Mouse (Mus musculus) heart, adult 18-20 months (tissue): ENCODE measurements around the gene Pld4. TPM values are rescaled to one million over a fixed set of nuclear protein-coding genes. Genes with fewer than 3 reads are reported as not detected.
A peak's percentile ranks its signal among the peaks of the same experiment; 100 is the strongest.

Experiments used
- DNase-seq, 2 experiments: peaks; one replicate each; pipeline ENCODE4 v3.0.0; 2021 to 2022; ENCODE audit warnings: mixed read lengths in 1 of 2
- total RNA-seq, 2 experiments: library from RNA; stranded (reverse); gene quantifications; 2 replicates each; pipeline ENCODE4 v1.2.3; 2021

Gene Pld4
- total RNA-seq, 2 experiments from 2014 or later: 6.0 to 7.8 TPM

- DNase-seq: no peak
Observed at GRCm38 (mm10) chr12:112737761-112738160, 22.7 kb upstream of the Pld4 start.

- DNase-seq: no peak
Observed at GRCm38 (mm10) chr12:112738281-112739022, 22.0 kb upstream of the Pld4 start.

- DNase-seq: no peak
Observed at GRCm38 (mm10) chr12:112739023-112739568, 21.4 kb upstream of the Pld4 start.

DNA sequence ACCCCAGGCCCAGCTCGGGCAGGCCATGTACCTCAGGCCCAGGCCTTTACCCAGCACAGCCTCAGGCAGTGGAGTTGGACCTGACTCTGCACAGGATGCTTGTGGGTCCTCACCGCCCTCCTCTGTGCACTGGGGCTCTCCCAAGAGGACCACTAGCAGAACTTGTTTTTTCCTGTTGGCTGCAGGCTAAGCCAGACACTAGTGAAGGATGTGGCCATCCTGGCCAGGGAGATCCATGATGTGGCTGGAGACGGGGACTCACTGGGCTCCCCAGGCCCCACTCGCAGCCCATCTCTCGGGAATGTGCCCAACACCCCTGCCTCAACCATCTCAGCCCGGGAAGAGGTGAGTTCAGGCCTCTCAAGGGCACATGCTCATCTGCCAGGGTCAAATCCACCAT lies 17.7 kb upstream of the Pld4 start:
- DNase-seq: peak in 1 of 2 experiments; percentile 76

DNA sequence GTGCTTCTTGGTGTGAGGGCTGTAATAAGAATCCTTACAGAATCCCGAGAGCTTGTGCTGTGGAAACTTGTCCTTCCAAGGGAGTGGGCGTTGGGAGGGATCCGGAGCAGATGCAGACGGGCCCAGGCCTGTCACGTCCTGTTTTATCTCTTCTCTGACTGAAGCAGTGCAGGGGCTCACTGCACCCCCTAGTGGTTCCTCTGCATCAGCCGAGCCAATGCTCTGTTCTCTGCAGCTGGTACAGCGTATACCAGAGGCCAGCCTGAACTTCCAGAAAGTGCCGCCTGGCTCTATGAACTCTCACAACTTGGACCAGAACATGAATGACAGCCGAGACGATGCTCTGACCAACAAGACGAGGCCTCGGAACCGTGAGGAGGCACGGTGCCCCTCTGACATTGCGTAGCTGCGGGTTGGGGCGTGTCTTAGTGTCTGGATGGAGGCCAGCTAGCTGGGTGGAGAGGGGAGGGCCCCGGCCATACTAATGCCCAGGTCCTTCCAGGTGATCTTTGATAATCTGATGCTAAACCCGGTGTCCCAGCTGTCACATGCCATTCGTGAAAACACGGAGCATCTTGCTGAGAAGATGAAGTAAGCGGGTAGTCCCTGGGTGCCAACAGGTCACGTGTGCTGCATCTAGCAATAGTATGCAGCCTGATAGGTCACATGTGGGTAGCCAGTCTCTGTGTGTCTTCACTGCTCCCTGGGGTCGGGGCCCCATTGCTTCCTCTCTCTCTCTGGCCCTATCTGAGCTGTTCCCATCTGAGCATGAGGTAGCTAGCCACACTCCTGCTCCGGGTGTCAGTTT lies 17.1 kb upstream of the Pld4 start:
- peak; percentile 90 to 91 for DNase-seq

DNA sequence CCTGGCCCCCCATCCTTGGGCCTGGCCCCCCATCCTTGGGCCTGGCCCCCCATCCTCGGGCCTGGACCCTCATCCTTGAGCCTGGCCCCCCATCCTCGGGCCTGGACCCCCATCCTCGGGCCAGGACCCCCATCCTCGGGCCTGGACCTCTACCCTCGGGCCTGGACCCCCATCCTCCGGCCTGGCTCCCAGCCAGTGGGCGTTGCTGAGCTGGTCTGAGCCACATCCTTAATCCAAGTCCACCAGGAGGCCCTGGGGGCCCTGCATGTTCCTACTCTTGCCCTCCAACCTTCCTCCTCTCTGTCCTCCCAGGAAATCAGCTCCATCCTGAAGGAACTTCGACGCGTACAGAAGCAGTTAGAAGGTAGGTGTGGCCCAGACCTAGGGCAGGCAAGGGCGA lies 16.2 kb upstream of the Pld4 start:
- DNase-seq: no peak

DNA sequence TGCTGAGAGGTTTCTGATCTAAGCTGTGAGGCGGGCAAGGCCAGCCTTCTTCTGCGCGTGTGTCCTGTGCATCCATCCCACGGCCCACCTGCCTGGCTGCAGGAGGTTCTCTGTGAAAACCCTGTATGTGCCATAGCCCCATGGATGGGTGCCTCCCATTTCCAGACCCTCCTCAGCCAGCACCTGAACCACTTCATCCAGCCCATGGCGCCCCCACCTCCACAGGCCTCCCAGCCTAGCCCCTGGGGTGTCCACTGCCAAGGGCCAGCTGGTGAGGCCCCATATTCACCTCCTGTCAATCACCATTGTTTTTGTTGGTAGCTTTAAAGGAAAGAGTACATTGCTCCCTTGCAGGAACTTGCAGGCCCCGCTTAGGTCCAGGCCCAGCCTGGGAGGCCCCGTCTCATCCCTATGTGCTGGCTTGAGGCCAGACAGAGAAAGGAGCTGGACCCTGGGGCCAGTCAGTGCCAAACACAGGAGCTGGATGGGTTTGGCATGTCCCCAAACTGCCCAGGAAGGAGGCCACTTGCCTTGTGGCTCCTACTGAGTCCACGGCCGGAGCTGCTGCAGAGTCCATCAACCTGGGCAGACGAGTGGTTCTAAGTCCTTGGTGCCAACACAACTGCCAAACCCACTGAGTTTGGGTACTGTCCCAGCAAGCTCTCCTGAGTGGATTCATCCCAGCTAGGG lies 15.4 kb upstream of the Pld4 start:
- DNase-seq: no peak

DNA sequence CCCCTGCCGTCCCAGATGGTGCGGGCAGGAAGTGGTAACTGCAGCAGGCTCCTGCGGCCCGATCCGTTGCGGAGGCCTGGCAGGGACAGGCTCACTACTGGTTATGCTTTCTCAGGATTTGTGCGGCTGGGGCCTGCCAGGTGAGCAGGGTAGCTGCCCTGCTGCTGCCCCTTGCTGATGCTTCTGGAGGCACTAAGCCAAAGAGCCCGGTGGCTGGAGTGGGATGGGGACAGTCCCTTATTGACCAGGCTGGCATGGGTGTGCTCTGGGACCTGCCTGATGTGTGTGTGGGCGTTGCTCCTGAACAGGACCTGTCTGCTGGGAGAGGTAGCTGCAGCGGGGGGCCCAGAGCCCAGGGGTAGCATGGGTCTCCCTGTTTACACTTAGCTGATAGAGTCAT lies 14.7 kb upstream of the Pld4 start:
- DNase-seq: no peak

DNA sequence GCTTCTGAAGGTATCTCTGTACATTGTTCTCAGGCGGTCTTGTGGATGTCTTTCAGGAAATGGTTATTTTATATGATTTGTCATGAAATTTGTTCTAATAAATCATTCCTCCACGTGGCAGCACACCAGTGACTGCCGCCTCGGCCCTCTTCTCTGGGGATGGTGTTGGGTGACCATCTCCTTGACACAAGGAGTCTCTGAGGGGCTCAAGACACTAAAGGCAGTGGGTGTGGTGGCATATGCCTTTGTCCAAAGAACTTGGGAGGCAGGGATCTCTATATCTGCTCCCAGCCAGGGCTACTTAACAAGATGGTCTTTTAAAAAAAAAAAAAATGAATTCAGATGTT lies 14.0 kb upstream of the Pld4 start:
- DNase-seq: no peak

DNA sequence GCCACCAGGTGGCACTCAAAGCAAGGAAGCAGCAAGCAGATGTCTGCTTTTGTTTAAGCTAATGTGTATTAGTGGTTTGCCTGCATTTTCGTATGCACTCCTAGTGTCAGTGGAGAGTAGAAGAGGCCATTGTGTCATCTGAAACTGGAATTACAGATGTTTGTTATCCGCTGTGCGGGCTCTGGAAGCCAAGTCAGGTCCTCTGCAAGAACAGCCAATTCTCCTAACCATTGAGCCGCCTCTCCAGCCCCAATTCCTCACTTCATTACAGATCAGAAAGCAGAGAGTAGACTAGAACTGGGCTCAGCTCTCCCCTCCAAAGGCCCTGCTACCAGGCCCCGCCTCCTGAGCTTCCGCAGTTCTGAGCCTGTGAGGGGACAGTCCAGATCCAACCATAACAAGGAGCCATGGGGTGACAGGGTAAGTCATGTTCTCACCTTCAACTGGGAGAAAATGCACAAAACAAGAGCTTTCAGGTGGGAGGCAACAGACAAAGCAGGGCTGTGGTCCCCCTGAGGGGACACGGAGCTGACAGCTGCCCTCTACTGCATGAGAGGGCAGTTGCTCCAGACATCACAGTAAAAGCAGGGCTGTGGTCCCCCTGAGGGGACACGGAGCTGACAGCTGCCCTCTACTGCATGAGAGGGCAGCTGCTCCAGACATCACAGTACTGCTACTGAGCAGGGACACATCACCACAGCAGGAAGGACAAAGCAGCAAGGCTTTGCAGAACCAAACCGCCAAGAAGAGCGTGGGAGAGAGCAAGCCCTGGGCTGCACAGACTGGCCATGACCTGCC lies 13.4 kb upstream of the Pld4 start:
- peak; percentile 57 to 76 for DNase-seq

- no peak for DNase-seq
Observed at GRCm38 (mm10) chr12:112747606-112747970, 12.9 kb upstream of the Pld4 start.

- DNase-seq: no peak
Observed at GRCm38 (mm10) chr12:112750976-112751375, 9.5 kb upstream of the Pld4 start.

GRCm38 (mm10) chr12:112752399-112752798 lies 8.1 kb upstream of the Pld4 start:
- no peak for DNase-seq

GRCm38 (mm10) chr12:112755900-112756299 lies 4.6 kb upstream of the Pld4 start:
- no peak for DNase-seq

DNA sequence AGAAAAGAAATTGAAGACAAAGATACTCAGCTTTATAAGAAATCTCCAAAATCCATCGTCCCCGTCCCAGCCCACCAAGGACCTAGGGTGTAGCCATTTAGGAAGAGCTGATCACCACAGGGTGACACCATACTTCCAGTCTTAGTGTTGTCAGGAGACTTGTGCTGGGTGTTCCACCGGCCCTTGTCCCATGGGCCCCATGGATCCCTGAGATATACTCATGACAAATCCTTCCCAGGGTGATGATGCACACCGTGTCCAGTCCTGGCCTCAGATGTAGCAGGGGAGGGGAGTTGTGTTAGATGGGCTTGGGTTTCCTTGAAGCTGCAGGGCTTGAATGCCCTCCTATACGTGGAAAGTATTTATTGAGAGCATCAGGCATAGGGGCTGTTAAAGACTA lies 2.6 kb upstream of the Pld4 start:
- DNase-seq: no peak

- DNase-seq: no peak
Observed at GRCm38 (mm10) chr12:112759471-112759870, 984 bp upstream of the Pld4 start.

- no peak for DNase-seq
Observed at GRCm38 (mm10) chr12:112761411-112761810, 956 bp downstream of the Pld4 start.

GRCm38 (mm10) chr12:112762018-112762417 lies 1.6 kb downstream of the Pld4 start:
- peak in 1 of 2 experiments; percentile 77 for DNase-seq

GRCm38 (mm10) chr12:112763176-112763575 lies 2.7 kb downstream of the Pld4 start:
- no peak for DNase-seq

DNA sequence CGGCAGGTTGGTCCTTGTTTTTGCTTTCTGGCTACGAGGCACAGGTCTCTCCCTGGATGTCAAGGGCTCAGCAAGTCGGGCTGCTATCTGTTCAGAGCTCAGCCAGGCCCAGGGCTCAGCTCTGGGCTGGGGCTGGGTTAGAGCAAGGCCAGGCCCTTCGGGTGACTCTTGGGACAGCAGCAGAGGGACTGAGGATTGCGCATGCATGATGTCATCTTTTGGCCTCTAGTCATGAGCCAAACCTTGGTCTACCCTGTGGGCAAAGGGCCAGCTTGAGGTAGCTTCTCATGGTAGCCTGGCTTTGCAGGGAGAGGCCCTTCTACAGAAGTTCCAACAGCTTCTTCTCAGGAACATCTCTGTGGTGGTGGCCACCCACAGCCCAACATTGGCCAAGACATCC lies 3.7 kb downstream of the Pld4 start:
- no peak for DNase-seq

DNA sequence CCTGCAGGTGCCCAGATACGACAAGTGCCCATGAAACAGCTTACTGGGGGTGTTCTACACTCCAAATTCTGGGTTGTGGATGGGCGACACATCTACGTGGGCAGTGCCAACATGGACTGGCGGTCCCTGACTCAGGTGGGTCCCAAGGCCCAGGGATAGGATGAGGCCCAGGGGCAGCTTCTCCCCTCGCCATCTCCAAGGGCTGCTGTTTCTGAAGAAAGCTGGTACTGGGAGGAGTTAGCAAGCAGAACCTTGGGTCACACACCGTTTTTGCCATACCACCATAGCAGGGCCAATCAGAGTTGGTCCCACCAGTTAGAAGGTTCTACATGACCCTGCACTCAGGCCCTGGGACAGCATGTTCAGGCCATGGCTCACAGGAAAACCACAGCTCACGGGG lies 4.5 kb downstream of the Pld4 start:
- no peak for DNase-seq

DNA sequence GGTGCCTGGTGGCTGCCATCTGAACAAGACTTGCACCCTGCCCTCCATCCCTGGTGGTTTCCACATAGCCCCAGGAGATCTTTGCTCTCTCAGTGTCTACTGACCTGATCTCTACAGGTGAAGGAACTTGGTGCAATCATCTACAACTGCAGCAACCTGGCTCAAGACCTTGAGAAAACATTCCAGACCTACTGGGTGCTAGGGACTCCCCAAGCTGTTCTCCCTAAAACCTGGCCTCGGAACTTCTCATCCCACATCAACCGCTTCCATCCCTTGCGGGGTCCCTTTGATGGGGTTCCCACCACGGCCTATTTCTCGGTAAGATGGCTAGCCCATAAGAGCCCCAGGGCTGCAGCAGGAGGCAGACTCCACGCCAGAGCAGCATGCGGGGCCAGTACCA lies 6.1 kb downstream of the Pld4 start:
- DNase-seq: no peak
